Mouse (Mus musculus) midbrain, postnatal 0 days (tissue): ENCODE data around the gene Lcn3. TPM values are rescaled to one million over a fixed set of nuclear protein-coding genes. Genes with fewer than 3 reads are reported as not detected.

Experiments
- ATAC-seq: fragments of 200-750 bp; cut with Nextera tagmentation; 2 replicates; pipeline ENCODE4 v1.8.0; 2017; ENCODE audit warnings: moderate number of reproducible peaks, mild to moderate bottlenecking, moderate TSS enrichment, moderate library complexity; ENCODE audit not compliant: low FRiP score
- DNase-seq: peaks from one replicate; pipeline ENCODE4 v3.0.0-alpha.2; 2015; ENCODE audit warnings: low spot score
- H3K27ac ChIP-seq: fragments of 300-500 bp; sonication (generic); 2 replicates; pipeline ENCODE4 v1.5.1; 2014; ENCODE audit warnings: low read depth, mild to moderate bottlenecking, low read length, mixed read lengths
- H3K27me3 ChIP-seq: fragments of 300-500 bp; sonication (generic); 2 replicates; pipeline ENCODE4 v1.6.1; 2014; ENCODE audit warnings: low read length, control low read depth, mixed read lengths; ENCODE audit not compliant: insufficient read depth
- H3K36me3 ChIP-seq: fragments of 300-500 bp; sonication (generic); 2 replicates; pipeline ENCODE4 v1.6.1; 2014; ENCODE audit warnings: low read length, control low read depth, mixed read lengths; ENCODE audit not compliant: insufficient read depth
- H3K4me1 ChIP-seq: fragments of 300-500 bp; sonication (generic); 2 replicates; pipeline ENCODE4 v1.6.1; 2014; ENCODE audit warnings: mild to moderate bottlenecking, control low read depth, antibody characterized with exemption, low read length, mixed read lengths; ENCODE audit not compliant: insufficient read depth
- H3K4me2 ChIP-seq: fragments of 300-500 bp; sonication (generic); 2 replicates; pipeline ENCODE4 v1.6.1; 2014; ENCODE audit warnings: low read depth, mild to moderate bottlenecking, low read length, mixed read lengths; ENCODE audit not compliant: poor library complexity, severe bottlenecking
- H3K4me3 ChIP-seq: fragments of 300-500 bp; sonication (generic); 2 replicates; pipeline ENCODE4 v1.5.1; 2014; ENCODE audit warnings: low read depth, mild to moderate bottlenecking, low read length, moderate library complexity
- H3K9ac ChIP-seq: fragments of 300-500 bp; sonication (generic); replicated peaks from 2 replicates; pipeline ENCODE4 v1.6.1; 2014; ENCODE audit warnings: mild to moderate bottlenecking, low read length, moderate library complexity, mixed read lengths; ENCODE audit not compliant: poor library complexity, severe bottlenecking
- H3K9me3 ChIP-seq: fragments of 300-500 bp; sonication (generic); 2 replicates; pipeline ENCODE4 v1.6.1; 2016; ENCODE audit warnings: low read length, control low read depth
- CTCF ChIP-seq: IDR thresholded peaks from 2 replicates; pipeline ENCODE4 v1.5.1; 2016; ENCODE audit warnings: antibody characterized with exemption, mild to moderate bottlenecking
- WGBS: fragments of 180-500 bp; shearing (Covaris S2); extraction: QIAGEN DNeasy Blood & Tissue Kit; methylation state at CpG from one replicate; pipeline ENCODE4 v1.1.7; 2014; 5-methylcytosine and 5-hydroxymethylcytosine counted together
- polyA plus RNA-seq: library from polyadenylated mRNA; unstranded; fragments of >200 nt; fragmentation: Nextera tagmentation; extraction: Ambion mirVana; gene quantifications from 2 replicates; pipeline ENCODE4 v1.2.1, GENCODE M21; 2015
- total RNA-seq: library from RNA; depleted of rRNA; stranded (reverse); fragments of >200 nt; gene quantifications from 2 replicates; pipeline ENCODE4 v1.2.3, GENCODE M21; 2014

The Lcn3 gene
- total and polyA plus RNA-seq, 2 experiments from 2014 or later = not detected

DNA sequence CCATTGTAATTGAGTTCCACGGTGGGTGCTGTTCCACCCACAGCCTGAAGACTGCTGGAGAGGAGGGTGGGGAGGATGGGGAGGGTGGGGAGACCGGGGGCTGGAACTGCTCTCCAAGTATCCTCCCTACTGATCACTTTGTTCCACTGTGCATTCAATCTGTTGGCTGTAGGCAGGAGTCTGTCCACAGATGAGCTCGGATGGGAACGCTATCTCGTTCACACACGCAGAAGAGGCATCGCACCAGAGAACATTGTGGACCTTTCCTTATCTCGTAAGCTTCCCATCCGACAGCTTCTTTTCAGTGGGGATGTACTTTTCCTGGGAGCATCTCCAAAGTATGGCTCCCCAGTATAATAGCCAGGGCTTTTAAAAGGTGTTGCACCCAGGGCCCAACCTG, 13.7 kb downstream of the Lcn3 start:
- no peaks in the 10 kb centered on the region for H3K9me3 ChIP-seq

GRCm38 (mm10) chr2:25780921-25781320, 15.6 kb downstream of the Lcn3 start:
- Histone ChIP-seq H3K9ac (no peak overlapping the region), H3K27me3 (no peaks in the 10 kb centered on the region), H3K27ac (no peak overlapping the region), H3K36me3 (no peaks in the 10 kb centered on the region), H3K4me3 (no peak overlapping the region), H3K4me2 (no peak overlapping the region), H3K4me1 (no peaks in the 10 kb centered on the region), H3K9me3 (no peaks in the 10 kb centered on the region)
- DNase-seq = no peak
- no peak for ATAC-seq
- 66% methylated on average over 4 of the region's 4 CpGs for WGBS
- TF ChIP-seq CTCF = no peak

More for the DNA sequence above, 13.7 kb downstream of the Lcn3 start:
- ATAC-seq = no peak
- Histone ChIP-seq H3K4me2 (no peak overlapping the region), H3K9ac (no peak overlapping the region), H3K27me3 (no peaks in the 10 kb centered on the region), H3K36me3 (no peaks in the 10 kb centered on the region), H3K4me3 (no peak overlapping the region), H3K4me1 (no peaks in the 10 kb centered on the region), H3K27ac (no peak overlapping the region)
- WGBS = 89% methylated on average over 9 of the region's 9 CpGs
- no peak for DNase-seq
- no peak for TF ChIP-seq CTCF

DNA sequence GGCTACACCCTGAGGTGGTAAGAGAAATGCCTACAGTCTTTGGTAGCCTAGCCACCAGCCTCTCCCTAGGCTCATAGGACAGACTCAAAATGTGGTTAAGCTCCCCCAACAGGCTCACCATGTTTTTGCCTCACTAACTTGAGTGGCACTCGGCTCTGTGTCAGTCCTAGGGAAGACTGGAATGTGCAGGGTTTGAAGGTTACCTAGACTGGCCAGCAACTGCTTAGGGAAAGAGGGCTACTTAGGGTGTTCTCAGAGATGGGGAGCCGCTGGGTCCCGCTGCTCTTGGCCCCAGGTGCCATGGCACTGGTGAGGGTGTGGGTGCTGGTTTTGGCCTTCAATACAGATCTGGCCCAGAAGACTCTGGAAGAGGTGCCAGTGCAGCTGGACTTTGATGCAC, 16.6 kb downstream of the Lcn3 start, which contains the start of gene Gm13539:
Gene Gm13539 (plus strand): TSS at position 301 of the 400 bp plus-strand sequence.
- no peak within 1 kb of the TSS for H3K4me3 ChIP-seq
- H3K36me3 ChIP-seq = no peaks in the 10 kb centered on the region
- 87% methylated on average over 3 of the region's 3 CpGs for WGBS
- no peaks in the 10 kb centered on the region for H3K9me3 ChIP-seq
- no peak within 1 kb of the TSS for H3K27ac ChIP-seq
- H3K9ac ChIP-seq = no peak within 1 kb of the TSS
- H3K4me1 ChIP-seq = no peaks in the 10 kb centered on the region
- no peak for TF ChIP-seq CTCF
- no peaks in the 10 kb centered on the region for H3K27me3 ChIP-seq
- no peak for ATAC-seq
- H3K4me2 ChIP-seq = no peak within 1 kb of the TSS
- DNase-seq = no peak

DNA sequence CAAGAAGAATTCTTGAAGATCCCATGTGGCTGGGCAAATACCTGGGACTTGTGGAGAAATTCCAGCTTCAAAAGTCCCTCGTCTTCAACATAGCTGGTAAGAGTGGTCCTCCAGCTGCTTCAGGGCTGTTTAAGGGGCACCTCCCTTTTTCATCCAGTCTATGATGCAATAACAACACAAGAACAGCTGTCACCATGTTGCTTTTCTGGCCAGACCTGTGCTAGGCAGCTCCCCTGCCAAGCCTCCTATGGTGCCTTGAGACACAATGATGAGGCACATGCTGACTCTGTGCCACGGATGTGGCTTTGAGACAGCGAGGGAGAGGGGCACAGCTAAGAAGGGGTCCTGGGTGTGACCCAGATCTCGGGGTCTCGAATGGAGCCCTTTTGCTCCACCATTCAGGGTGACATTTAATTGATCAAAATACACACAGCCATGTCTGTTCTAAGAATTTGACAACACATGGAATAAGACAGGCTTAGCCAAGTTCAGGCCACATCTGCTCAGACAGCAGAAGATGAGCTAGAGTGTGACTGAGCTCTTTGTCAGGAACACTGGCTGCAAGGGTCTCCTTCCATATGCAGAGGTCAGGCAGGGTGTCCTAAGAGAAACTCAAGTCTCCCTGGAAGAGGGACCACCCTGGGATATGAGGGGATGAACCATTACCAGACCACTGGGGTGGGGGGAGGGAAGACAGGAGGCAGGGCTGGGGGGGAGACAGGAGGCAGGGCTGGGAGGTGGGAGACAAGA, 20.4 kb downstream of the Lcn3 start:
- DNase-seq = peak; percentile 15
- 69% methylated on average over 5 of the region's 5 CpGs for WGBS

GRCm38 (mm10) chr2:25789092-25789491, 23.7 kb downstream of the Lcn3 start:
- no peak for DNase-seq
- Histone ChIP-seq H3K4me1 (no peaks in the 10 kb centered on the region), H3K4me3 (no peak overlapping the region), H3K9me3 (no peaks in the 10 kb centered on the region), H3K36me3 (no peaks in the 10 kb centered on the region), H3K9ac (no peak overlapping the region), H3K27me3 (no peaks in the 10 kb centered on the region), H3K4me2 (no peak overlapping the region), H3K27ac (no peak overlapping the region)
- 98% methylated on average over 3 of the region's 3 CpGs for WGBS
- no peak for ATAC-seq
- TF ChIP-seq CTCF = no peak

More for the DNA sequence above, 20.4 kb downstream of the Lcn3 start:
- TF ChIP-seq CTCF = no peak
- Histone ChIP-seq H3K9ac (no peak overlapping the region), H3K4me1 (no peaks in the 10 kb centered on the region), H3K4me2 (no peak overlapping the region), H3K27ac (no peak overlapping the region), H3K4me3 (no peak overlapping the region), H3K27me3 (no peaks in the 10 kb centered on the region), H3K9me3 (no peaks in the 10 kb centered on the region), H3K36me3 (no peaks in the 10 kb centered on the region)
- no peak for ATAC-seq

DNA sequence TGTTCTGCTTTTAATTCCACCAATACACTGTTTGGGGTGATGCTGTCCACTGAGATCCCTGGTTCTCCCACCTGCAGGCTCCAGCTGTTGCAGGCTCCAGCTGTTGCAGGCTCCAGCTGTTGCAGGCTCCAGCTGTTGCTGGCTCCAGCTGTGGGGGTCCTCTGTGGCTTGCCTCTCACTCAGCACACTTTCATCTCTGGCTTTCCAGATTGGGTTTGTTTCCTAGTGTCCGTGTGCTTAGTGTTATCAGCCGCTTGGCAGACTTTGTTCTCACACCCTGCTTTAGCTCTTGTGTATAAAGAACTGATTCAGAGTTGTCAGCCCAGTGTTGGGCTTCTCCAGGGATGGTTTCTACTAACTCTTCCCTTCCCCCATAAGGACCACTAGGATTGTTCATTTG, 32.3 kb downstream of the Lcn3 start:
- Histone ChIP-seq H3K27me3 (no peaks in the 10 kb centered on the region), H3K27ac (no peak overlapping the region), H3K4me2 (no peak overlapping the region), H3K9me3 (no peaks in the 10 kb centered on the region), H3K4me1 (no peaks in the 10 kb centered on the region), H3K36me3 (no peaks in the 10 kb centered on the region), H3K9ac (no peak overlapping the region), H3K4me3 (no peak overlapping the region)
- DNase-seq (no peak), ATAC-seq (no peak)
- WGBS = 38% methylated on average over 2 of the region's 2 CpGs
- no peak for TF ChIP-seq CTCF
